Mouse (Mus musculus): ENCODE data around the gene Rps19. TPM values are rescaled to one million over a fixed set of nuclear protein-coding genes. Genes with fewer than 3 reads are reported as not detected.
A peak's percentile ranks its signal among the peaks of the same experiment; 100 is the strongest.
"Not testable (repeated sequence)": the region's sequence is repeated elsewhere in the genome, so short reads cannot be mapped to it uniquely, and the experiment has no call there.

The Rps19 gene
- polyA plus RNA-seq (2016; fragmentation: Nextera tagmentation; extraction: Ambion mirVana), result 2,143 and 2,281 TPM in 2 replicates

DNA sequence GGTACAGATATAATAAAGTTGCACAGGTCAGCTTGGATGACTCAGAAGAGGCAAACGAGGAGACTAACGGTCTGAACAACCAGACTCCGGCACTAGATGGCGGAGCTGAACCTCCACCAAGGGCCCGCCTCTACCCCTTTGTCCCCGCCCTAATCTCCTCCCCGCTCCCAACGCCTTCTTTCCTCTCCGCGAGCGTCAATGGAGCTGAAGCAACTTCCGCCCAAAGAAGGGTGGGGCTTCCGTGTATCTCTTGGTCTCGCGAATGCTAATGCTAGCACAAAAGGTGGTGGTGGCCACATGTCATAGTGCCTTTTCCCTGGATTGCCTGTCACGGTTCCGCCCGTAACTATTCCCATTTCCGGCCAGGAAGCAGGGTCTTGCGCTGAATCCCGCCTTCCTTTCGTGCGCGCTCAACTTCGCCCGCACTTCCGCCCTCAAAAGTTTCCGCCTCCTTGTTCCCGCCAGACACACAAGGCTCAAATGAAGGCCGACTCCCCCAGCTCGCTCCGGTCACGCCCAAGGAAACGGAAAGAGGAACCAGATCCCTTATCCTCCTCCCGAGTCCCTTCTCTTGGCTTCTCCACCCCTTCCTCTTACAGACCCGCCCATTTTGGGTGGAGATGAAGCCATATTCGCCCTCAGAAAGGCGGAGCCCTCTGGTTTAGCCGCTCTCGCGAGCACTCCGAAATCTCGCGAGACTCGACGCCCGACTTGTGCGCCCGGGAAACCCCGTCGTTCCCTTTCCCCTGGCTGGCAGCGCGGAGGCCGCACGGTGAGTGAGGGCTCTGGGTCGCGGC, at the start of gene Rps19:
Gene Rps19 (plus strand): TSS at position 476 of the 797 bp plus-strand sequence.
- Histone ChIP-seq H3K27me3 (ENCODE audit: low read depth, poor library complexity, severe bottlenecking) (no peaks in the 10 kb centered on the region), H3K9me3 (replicated peaks) (no peaks in the 10 kb centered on the region), H3K4me3 (peak within 1 kb of the TSS; percentile 99), H3K27ac (peak within 1 kb of the TSS; percentile 99), H3K36me3 (peaks cover 39% of the 10 kb centered on the region), H3K4me1 (peaks cover 31% of the 10 kb centered on the region)
- DNase-seq (ENCODE audit: low spot score), result peak; percentile 97
- WGBS, result under 1% methylated on average over 57 of the region's 57 CpGs

- not testable (repeated sequence) for H3K4me1 ChIP-seq; H3K27ac ChIP-seq; DNase-seq (ENCODE audit: low spot score); H3K9me3 ChIP-seq (replicated peaks); H3K27me3 ChIP-seq (ENCODE audit: low read depth, poor library complexity, severe bottlenecking); H3K4me3 ChIP-seq; H3K36me3 ChIP-seq
- WGBS, result 69% methylated on average over 12 of the region's 13 CpGs
Measured at GRCm38 (mm10) chr7:24838732-24839409, 45.3 kb upstream of the Rps19 start.

DNA sequence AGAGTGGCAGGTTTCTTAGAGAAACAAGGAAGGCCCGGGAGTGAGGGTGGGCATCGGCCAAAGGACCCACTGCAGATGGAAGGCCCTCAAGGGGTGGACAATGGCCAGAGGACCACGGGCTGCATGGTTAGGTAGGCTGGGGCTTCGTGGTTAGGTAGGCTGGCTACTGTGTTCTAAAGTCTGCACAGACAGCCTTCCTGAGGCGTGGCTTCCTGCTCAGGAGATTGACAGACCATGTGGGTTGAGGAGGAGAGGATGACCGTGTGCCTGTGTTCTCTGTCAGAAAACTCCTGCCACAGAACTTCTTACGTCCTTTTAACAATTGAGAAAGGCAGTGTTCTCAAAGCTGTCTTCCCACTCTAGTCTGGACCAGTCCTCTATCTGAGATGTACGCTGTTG, 44.8 kb upstream of the Rps19 start:
- no peaks in the 10 kb centered on the region for H3K36me3 ChIP-seq
- H3K27me3 ChIP-seq (ENCODE audit: low read depth, poor library complexity, severe bottlenecking), result no peaks in the 10 kb centered on the region
- H3K27ac ChIP-seq, result no peak overlapping the region
- H3K4me1 ChIP-seq, result peaks cover 7% of the 10 kb centered on the region; the same call in 1 of the 2 replicates
- no peaks in the 10 kb centered on the region for H3K9me3 ChIP-seq (replicated peaks)
- H3K4me3 ChIP-seq, result no peak overlapping the region
- 84% methylated on average over 8 of the region's 8 CpGs for WGBS
- DNase-seq (ENCODE audit: low spot score), result no peak

DNA sequence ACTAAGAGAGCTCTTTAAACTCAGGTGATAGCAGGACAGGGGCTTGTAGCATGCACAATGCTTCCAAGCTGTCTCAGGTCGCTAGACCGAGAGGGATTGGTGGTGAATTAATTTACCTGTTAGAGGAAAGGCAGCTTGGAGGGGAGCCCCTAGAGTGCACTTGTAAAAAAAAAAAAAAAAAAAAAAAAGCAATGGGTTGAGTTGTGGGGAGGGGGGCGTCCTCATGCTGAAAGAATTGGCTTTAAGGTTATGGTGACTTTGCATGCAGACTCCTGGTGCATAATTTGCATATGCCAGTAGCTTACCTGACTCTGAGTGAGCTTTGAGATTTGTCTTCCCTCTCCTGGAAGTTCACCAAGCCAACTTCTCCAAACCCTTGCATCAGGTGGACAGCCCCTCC, 43.8 kb upstream of the Rps19 start:
- Histone ChIP-seq H3K27ac (no peak overlapping the region), H3K4me3 (no peak overlapping the region), H3K9me3 (replicated peaks) (no peaks in the 10 kb centered on the region), H3K36me3 (no peaks in the 10 kb centered on the region), H3K27me3 (ENCODE audit: low read depth, poor library complexity, severe bottlenecking) (no peaks in the 10 kb centered on the region), H3K4me1 (peaks cover 7% of the 10 kb centered on the region; the same call in 1 of the 2 replicates)
- WGBS, result 66% methylated on average over 3 of the region's 3 CpGs
- no peak for DNase-seq (ENCODE audit: low spot score)

- DNase-seq (ENCODE audit: low spot score), result no peak
- Histone ChIP-seq H3K4me1 (peaks cover 7% of the 10 kb centered on the region; the same call in 1 of the 2 replicates), H3K9me3 (replicated peaks) (no peaks in the 10 kb centered on the region), H3K4me3 (no peak overlapping the region), H3K27me3 (ENCODE audit: low read depth, poor library complexity, severe bottlenecking) (no peaks in the 10 kb centered on the region), H3K36me3 (no peaks in the 10 kb centered on the region), H3K27ac (no peak overlapping the region)
- 74% methylated on average over 4 of the region's 4 CpGs for WGBS
Measured at GRCm38 (mm10) chr7:24841009-24841408, 43.2 kb upstream of the Rps19 start.

GRCm38 (mm10) chr7:24844144-24844543, 40.0 kb upstream of the Rps19 start:
- Histone ChIP-seq H3K27me3 (ENCODE audit: low read depth, poor library complexity, severe bottlenecking) (no peaks in the 10 kb centered on the region), H3K36me3 (no peaks in the 10 kb centered on the region), H3K27ac (no peak overlapping the region), H3K9me3 (replicated peaks) (no peaks in the 10 kb centered on the region), H3K4me1 (peaks cover 10% of the 10 kb centered on the region; the same call in 1 of the 2 replicates), H3K4me3 (no peak overlapping the region)
- WGBS, result 39% methylated on average over 5 of the region's 5 CpGs
- no peak for DNase-seq (ENCODE audit: low spot score)

- 86% methylated on average over 9 of the region's 9 CpGs for WGBS
- H3K9me3 ChIP-seq (replicated peaks), result no peaks in the 10 kb centered on the region
- no peaks in the 10 kb centered on the region for H3K27me3 ChIP-seq (ENCODE audit: low read depth, poor library complexity, severe bottlenecking)
Measured at GRCm38 (mm10) chr7:24845181-24845580, 39.0 kb upstream of the Rps19 start.

GRCm38 (mm10) chr7:24845713-24846112, 38.5 kb upstream of the Rps19 start:
- no peak for DNase-seq (ENCODE audit: low spot score)
- H3K27ac ChIP-seq, result no peak overlapping the region
- no peaks in the 10 kb centered on the region for H3K36me3 ChIP-seq
- no peak overlapping the region for H3K4me3 ChIP-seq
- H3K27me3 ChIP-seq (ENCODE audit: low read depth, poor library complexity, severe bottlenecking), result no peaks in the 10 kb centered on the region
- peaks cover 9% of the 10 kb centered on the region; the same call in 1 of the 2 replicates for H3K4me1 ChIP-seq
- 11% methylated on average over 6 of the region's 6 CpGs for WGBS
- H3K9me3 ChIP-seq (replicated peaks), result no peaks in the 10 kb centered on the region

More at GRCm38 (mm10) chr7:24845181-24845580, 39.0 kb upstream of the Rps19 start:
- no peak overlapping the region for H3K27ac ChIP-seq
- no peak overlapping the region for H3K4me3 ChIP-seq
- H3K36me3 ChIP-seq, result no peaks in the 10 kb centered on the region
- peaks cover 11% of the 10 kb centered on the region; the same call in 1 of the 2 replicates for H3K4me1 ChIP-seq
- DNase-seq (ENCODE audit: low spot score), result no peak

- H3K36me3 ChIP-seq, H3K27ac ChIP-seq: not testable (repeated sequence)
- 33% methylated on average over 2 of the region's 2 CpGs for WGBS
Measured at GRCm38 (mm10) chr7:24846576-24846975, 37.6 kb upstream of the Rps19 start.

GRCm38 (mm10) chr7:24850162-24850561, 34.0 kb upstream of the Rps19 start:
- Histone ChIP-seq H3K9me3 (replicated peaks) (no peaks in the 10 kb centered on the region), H3K27ac (no peak overlapping the region), H3K36me3 (no peaks in the 10 kb centered on the region), H3K4me3 (no peak overlapping the region), H3K4me1 (peaks cover 28% of the 10 kb centered on the region), H3K27me3 (ENCODE audit: low read depth, poor library complexity, severe bottlenecking) (no peaks in the 10 kb centered on the region)
- WGBS, result 21% methylated on average over 5 of the region's 5 CpGs
- DNase-seq (ENCODE audit: low spot score), result no peak

More at GRCm38 (mm10) chr7:24846576-24846975, 37.6 kb upstream of the Rps19 start:
- peaks cover 13% of the 10 kb centered on the region; the same call in 1 of the 2 replicates for H3K4me1 ChIP-seq
- H3K9me3 ChIP-seq (replicated peaks); DNase-seq (ENCODE audit: low spot score); H3K27me3 ChIP-seq (ENCODE audit: low read depth, poor library complexity, severe bottlenecking); H3K4me3 ChIP-seq: not testable (repeated sequence)

GRCm38 (mm10) chr7:24850899-24851303, 33.3 kb upstream of the Rps19 start:
- Histone ChIP-seq H3K9me3 (replicated peaks) (no peaks in the 10 kb centered on the region), H3K4me3 (no peak overlapping the region), H3K27ac (peak overlapping the region; percentile 42), H3K4me1 (peaks cover 28% of the 10 kb centered on the region), H3K36me3 (no peaks in the 10 kb centered on the region), H3K27me3 (ENCODE audit: low read depth, poor library complexity, severe bottlenecking) (no peaks in the 10 kb centered on the region)
- DNase-seq (ENCODE audit: low spot score), result peak; percentile 45
- WGBS, result 47% methylated on average over 6 of the region's 6 CpGs

- no peaks in the 10 kb centered on the region for H3K27me3 ChIP-seq (ENCODE audit: low read depth, poor library complexity, severe bottlenecking)
- H3K4me3 ChIP-seq, result no peak overlapping the region
- peak overlapping the region; percentile 4; the same call in 1 of the 2 replicates for H3K27ac ChIP-seq
- 83% methylated on average over 5 of the region's 5 CpGs for WGBS
- peaks cover 25% of the 10 kb centered on the region for H3K4me1 ChIP-seq
- DNase-seq (ENCODE audit: low spot score), result no peak
- no peaks in the 10 kb centered on the region for H3K9me3 ChIP-seq (replicated peaks)
- H3K36me3 ChIP-seq, result no peaks in the 10 kb centered on the region
Measured at GRCm38 (mm10) chr7:24851596-24852325, 32.4 kb upstream of the Rps19 start.

All from limb, embryonic 10.5 days (tissue).